Mouse (Mus musculus) C2C12 (cell line): ENCODE measurements around the gene Eif4e.

Experiments
- CTCF ChIP-seq: IDR thresholded peaks from one replicate; pipeline ENCODE4 v1.5.1; 2011; ENCODE audit not compliant: control insufficient read depth, insufficient read depth, insufficient read length
- MAX ChIP-seq: IDR thresholded peaks from one replicate; pipeline ENCODE4 v1.6.1; 2011; ENCODE audit warnings: mild to moderate bottlenecking, control low read depth
- MYOG ChIP-seq: IDR thresholded peaks from one replicate; pipeline ENCODE4 v1.6.1; 2011; ENCODE audit not compliant: control insufficient read depth, insufficient read length; ENCODE audit errors: extremely low read depth

DNA sequence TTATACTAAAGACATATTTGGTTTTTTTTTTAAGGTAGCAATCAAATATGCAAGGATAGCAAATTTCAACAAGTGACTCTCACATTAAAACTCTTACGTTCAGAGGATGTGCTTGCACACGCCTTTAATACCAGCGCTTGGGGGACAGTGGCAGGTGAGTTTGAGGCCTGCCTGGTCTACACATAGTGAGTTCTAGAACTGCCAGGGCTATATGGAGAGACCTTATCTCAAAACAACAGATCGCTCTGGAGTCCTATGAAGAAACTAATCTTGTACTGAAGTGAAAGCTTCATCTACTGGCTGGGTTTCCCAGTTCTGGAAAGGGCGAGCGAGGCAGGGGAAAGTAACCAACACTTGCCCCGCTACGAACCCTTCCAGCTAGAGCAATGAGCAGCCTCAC, 46.5 kb upstream of the Eif4e start:
- TF ChIP-seq CTCF (no peak), MYOG (no peak), MAX (no peak)
